Mouse (Mus musculus) megakaryocyte, embryonic 14.5 days (primary cell): Measurements from ENCODE around the gene Sema4b. TPM values are rescaled to one million over a fixed set of nuclear protein-coding genes. Genes with fewer than 3 reads are reported as not detected.

ENCODE experiments used
- H3K27me3 ChIP-seq: replicated peaks from 2 replicates; pipeline ENCODE3; 2012; ENCODE audit warnings: inconsistent platforms
- H3K36me3 ChIP-seq: replicated peaks from 2 replicates; pipeline ENCODE3; 2012; ENCODE audit warnings: low read length, inconsistent platforms, mixed read lengths
- H3K4me1 ChIP-seq: 2 replicates; pipeline ENCODE4 v1.6.1; 2012; ENCODE audit warnings: inconsistent platforms
- H3K4me3 ChIP-seq: replicated peaks from 2 replicates; pipeline ENCODE3; 2012; ENCODE audit warnings: moderate library complexity, mild to moderate bottlenecking, inconsistent platforms
- H3K9me3 ChIP-seq: 2 replicates; pipeline ENCODE4 v1.6.1; 2012; ENCODE audit warnings: inconsistent platforms
- FLI1 ChIP-seq: IDR thresholded peaks from 2 replicates; pipeline ENCODE4 v1.6.1; 2012; ENCODE audit warnings: low read length, inconsistent platforms, mixed read lengths
- GATA1 ChIP-seq: IDR thresholded peaks from 3 replicates; pipeline ENCODE4 v1.6.1; 2012; ENCODE audit warnings: mixed read lengths, low read length, inconsistent platforms, borderline replicate concordance
- polyA plus RNA-seq: library from polyadenylated mRNA; stranded (reverse); fragments of >175 nt; gene quantifications from 2 replicates; pipeline ENCODE4 v1.2.3, GENCODE M21; 2012; ENCODE audit warnings: low replicate concordance; ENCODE audit not compliant: insufficient read depth

Gene Sema4b
- polyA plus RNA-seq, 1 experiment: 30.8 TPM

- H3K4me1 ChIP-seq: peaks cover 87% of the 10 kb centered on the region
- TF ChIP-seq GATA1: no peak
- TF ChIP-seq FLI1: no peak
- peak overlapping the region; percentile 98 for H3K4me3 ChIP-seq
- H3K9me3 ChIP-seq: no peaks in the 10 kb centered on the region
- H3K36me3 ChIP-seq: peaks cover 88% of the 10 kb centered on the region
- H3K27me3 ChIP-seq: no peaks in the 10 kb centered on the region
These were observed 16.3 kb downstream of the Sema4b start for GRCm38 (mm10) chr7:80202961-80203360.

- no peaks in the 10 kb centered on the region for H3K27me3 ChIP-seq
- H3K4me3 ChIP-seq: peak overlapping the region; percentile 98
- TF ChIP-seq GATA1 (no peak), FLI1 (no peak)
- H3K36me3 ChIP-seq: peaks cover 91% of the 10 kb centered on the region
- no peaks in the 10 kb centered on the region for H3K9me3 ChIP-seq
- peaks cover 94% of the 10 kb centered on the region for H3K4me1 ChIP-seq
These were observed 17.0 kb downstream of the Sema4b start for GRCm38 (mm10) chr7:80203638-80204096.

GRCm38 (mm10) chr7:80204362-80204761 lies 17.7 kb downstream of the Sema4b start:
- no peak for TF ChIP-seq GATA1
- no peak for TF ChIP-seq FLI1
- Histone ChIP-seq H3K9me3 (no peaks in the 10 kb centered on the region), H3K27me3 (no peaks in the 10 kb centered on the region), H3K4me1 (peaks cover 100% of the 10 kb centered on the region), H3K36me3 (peaks cover 88% of the 10 kb centered on the region), H3K4me3 (peak overlapping the region; percentile 98)

- H3K36me3 ChIP-seq: peaks cover 83% of the 10 kb centered on the region
- H3K4me3 ChIP-seq: peak overlapping the region; percentile 98
- no peaks in the 10 kb centered on the region for H3K9me3 ChIP-seq
- no peaks in the 10 kb centered on the region for H3K27me3 ChIP-seq
- TF ChIP-seq GATA1: no peak
- TF ChIP-seq FLI1: no peak
- H3K4me1 ChIP-seq: peaks cover 100% of the 10 kb centered on the region
These were observed 18.3 kb downstream of the Sema4b start for GRCm38 (mm10) chr7:80204961-80205360.

GRCm38 (mm10) chr7:80205705-80206589 lies 19.3 kb downstream of the Sema4b start:
- peaks cover 83% of the 10 kb centered on the region for H3K36me3 ChIP-seq
- H3K4me3 ChIP-seq: peak overlapping the region; percentile 98
- peaks cover 100% of the 10 kb centered on the region for H3K4me1 ChIP-seq
- TF ChIP-seq FLI1: no peak
- no peak for TF ChIP-seq GATA1
- no peaks in the 10 kb centered on the region for H3K9me3 ChIP-seq
- H3K27me3 ChIP-seq: no peaks in the 10 kb centered on the region

- H3K36me3 ChIP-seq: peaks cover 81% of the 10 kb centered on the region
- TF ChIP-seq GATA1: no peak
- no peak for TF ChIP-seq FLI1
- H3K9me3 ChIP-seq: no peaks in the 10 kb centered on the region
- peak overlapping the region; percentile 88 for H3K4me3 ChIP-seq
- H3K27me3 ChIP-seq: no peaks in the 10 kb centered on the region
- H3K4me1 ChIP-seq: peaks cover 98% of the 10 kb centered on the region
These were observed 20.7 kb downstream of the Sema4b start for GRCm38 (mm10) chr7:80207314-80207731.

GRCm38 (mm10) chr7:80208026-80208642 lies 21.5 kb downstream of the Sema4b start:
- Histone ChIP-seq H3K36me3 (peaks cover 81% of the 10 kb centered on the region), H3K4me1 (peaks cover 98% of the 10 kb centered on the region), H3K9me3 (no peaks in the 10 kb centered on the region), H3K27me3 (no peaks in the 10 kb centered on the region), H3K4me3 (peak overlapping the region; percentile 88)
- no peak for TF ChIP-seq FLI1
- no peak for TF ChIP-seq GATA1

GRCm38 (mm10) chr7:80208738-80209430 lies 22.2 kb downstream of the Sema4b start:
- Histone ChIP-seq H3K4me1 (peaks cover 98% of the 10 kb centered on the region), H3K4me3 (peak overlapping the region; percentile 88), H3K9me3 (no peaks in the 10 kb centered on the region), H3K36me3 (peaks cover 81% of the 10 kb centered on the region), H3K27me3 (no peaks in the 10 kb centered on the region)
- no peak; the same call in 1 of the 2 replicates for TF ChIP-seq FLI1
- peak; percentile 25; the same call in 1 of the 3 replicates for TF ChIP-seq GATA1

GRCm38 (mm10) chr7:80209669-80210068 lies 23.0 kb downstream of the Sema4b start:
- H3K4me1 ChIP-seq: peaks cover 98% of the 10 kb centered on the region
- H3K36me3 ChIP-seq: peaks cover 81% of the 10 kb centered on the region

More at GRCm38 (mm10) chr7:80209669-80210068, 23.0 kb downstream of the Sema4b start:
- Histone ChIP-seq H3K9me3 (no peaks in the 10 kb centered on the region), H3K4me3 (peak overlapping the region; percentile 88), H3K27me3 (no peaks in the 10 kb centered on the region)
- TF ChIP-seq FLI1 (no peak), GATA1 (no peak)
